Mouse (Mus musculus): Measurements from ENCODE around the gene Gm49711. TPM values are rescaled to one million over a fixed set of nuclear protein-coding genes. Genes with fewer than 3 reads are reported as not detected.

Gene Gm49711
- 0.17 and 0.21 TPM in 2 replicates for polyA plus RNA-seq (2012; rRNA removed)

GRCm38 (mm10) chr16:92057852-92058643, at the start of gene Gm49711, which contains the start of the genes Mrps6 and Slc5a3:
TSS of gene Gm49711 (plus strand) at chr16:92058316.
TSS of gene Mrps6 (plus strand) at chr16:92058270.
TSS of gene Slc5a3 (plus strand) at chr16:92058322.

Other genes starting within 250 kb of the Gm49711 start
- 49.0 and 59.1 TPM in 2 replicates for gene Mrps6, start within 50 bp of the Gm49711 start, polyA plus RNA-seq (2012; rRNA removed)
- 3.5 and 4.9 TPM in 2 replicates for gene Slc5a3, start within 50 bp of the Gm49711 start, polyA plus RNA-seq (2012; rRNA removed)
- 1.0 and 1.1 TPM in 2 replicates for gene Kcne2, start 234.1 kb downstream of the Gm49711 start, polyA plus RNA-seq (2012; rRNA removed)
- 49.6 and 103 TPM in 2 replicates for gene Smim11, start 243.0 kb downstream of the Gm49711 start, polyA plus RNA-seq (2012; rRNA removed)

All from central nervous system, embryonic 11.5 days (tissue).